Mouse (Mus musculus): ENCODE measurements around the gene Dbndd1.

DNA sequence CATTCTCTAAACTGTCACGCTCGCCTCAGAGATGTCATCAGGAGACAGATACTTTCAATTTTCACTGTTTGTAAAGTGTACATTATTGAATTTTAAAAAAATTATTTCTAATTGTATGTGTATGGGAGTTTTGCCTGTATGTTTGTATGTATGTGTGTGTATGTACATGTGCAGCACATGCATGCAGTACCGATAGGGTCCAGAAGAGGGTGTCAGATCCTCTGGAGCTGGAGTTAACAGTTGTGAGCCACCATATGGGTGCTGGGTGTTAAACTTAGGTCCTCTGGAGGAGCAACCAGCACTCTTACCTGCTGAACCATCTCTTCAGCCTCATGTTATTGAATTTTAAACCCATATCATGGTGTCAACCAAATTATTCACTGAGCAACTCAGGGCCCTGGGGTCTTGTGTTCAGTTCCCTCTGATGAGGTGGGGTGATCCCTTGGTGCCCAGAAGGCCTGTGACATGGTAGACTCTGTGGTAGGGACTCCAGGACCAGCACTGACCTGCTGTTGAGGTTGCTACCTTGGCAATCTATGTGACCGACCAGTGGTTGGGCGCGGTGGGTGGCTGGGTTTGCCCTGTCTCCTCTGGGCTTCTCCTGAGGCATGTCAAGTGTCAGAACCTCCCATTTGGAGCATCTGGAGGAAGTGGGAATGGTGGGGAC lies 11.3 kb downstream of the Dbndd1 start:
- peak; percentile 45 for TF ChIP-seq CTCF (IDR thresholded peaks at IDR 0.05; ENCODE audit: low read depth)
- TF ChIP-seq EP300 (IDR thresholded peaks at IDR 0.05; ENCODE audit: low read depth): no peak

Data from liver, postnatal 0 days (tissue).